Mouse (Mus musculus) CH12.LX (cell line): ENCODE measurements around the gene Nsun7.

Experiments used
- CTCF ChIP-seq, 2 experiments: IDR thresholded peaks in 1 of 2; conservative IDR thresholded peaks in 1 of 2; 2 replicates each; pipeline ENCODE4 v1.5.1; 2011 to 2012; ENCODE audit warnings: low read depth in 2 of 2, low read length in 2 of 2, improper control_type of control experiment in 1 of 2, inconsistent platforms in 1 of 2, mild to moderate bottlenecking in 1 of 2, moderate library complexity in 1 of 2
- EP300 ChIP-seq: IDR thresholded peaks from 2 replicates; pipeline ENCODE4 v1.6.1; 2011; ENCODE audit warnings: low read length, improper control_type of control experiment
- ETS1 ChIP-seq: conservative IDR thresholded peaks from 2 replicates; pipeline ENCODE4 v1.6.1; 2012; ENCODE audit warnings: low read depth, mild to moderate bottlenecking, inconsistent platforms, low read length, improper control_type of control experiment, moderate library complexity
- NELFE ChIP-seq: IDR thresholded peaks from 2 replicates; pipeline ENCODE4 v1.6.1; 2011; ENCODE audit warnings: low read depth, low read length, improper control_type of control experiment
- POLR2A ChIP-seq: IDR thresholded peaks from 2 replicates; pipeline ENCODE4 v1.6.1; 2011; ENCODE audit warnings: low read depth, mild to moderate bottlenecking, improper control_type of control experiment, low read length
- RCOR1 ChIP-seq: conservative IDR thresholded peaks from 2 replicates; pipeline ENCODE4 v1.6.1; 2012; ENCODE audit warnings: low read depth, mild to moderate bottlenecking, inconsistent platforms, low read length, improper control_type of control experiment
- USF2 ChIP-seq: conservative IDR thresholded peaks from 2 replicates; pipeline ENCODE4 v1.6.1; 2011; ENCODE audit warnings: low read depth, low read length, improper control_type of control experiment

GRCm38 (mm10) chr5:66315791-66316190, 56.1 kb downstream of the Nsun7 start:
- no peak for TF ChIP-seq NELFE
- no peak for TF ChIP-seq CTCF (conservative IDR thresholded peaks at IDR 0.05 in 1 of 2, IDR thresholded peaks at IDR 0.05 in 1 of 2; ENCODE audit: low read depth in 2 of 2, low read length in 2 of 2)
- no peak for TF ChIP-seq EP300
- TF ChIP-seq RCOR1 = no peak
- no peak for TF ChIP-seq POLR2A
- no peak for TF ChIP-seq ETS1
- TF ChIP-seq USF2 = no peak
